Mouse (Mus musculus) small intestine, adult 2 months (tissue): ENCODE measurements around the gene Cacna1e.

ENCODE experiments used
- CTCF ChIP-seq: fragments of 200-500 bp; IDR thresholded peaks from 2 replicates; pipeline ENCODE4 v1.5.1; 2012; ENCODE audit warnings: low read depth, mild to moderate bottlenecking, control low read depth, inconsistent platforms, low read length, moderate library complexity, mixed read lengths; ENCODE audit not compliant: insufficient replicate concordance, insufficient read length; ENCODE audit errors: extremely low read depth
- POLR2A ChIP-seq: fragments of 200-500 bp; IDR thresholded peaks from 2 replicates; pipeline ENCODE4 v1.6.1; 2012; ENCODE audit warnings: low read depth, mild to moderate bottlenecking, control low read depth, inconsistent platforms, low read length, moderate library complexity

- TF ChIP-seq POLR2A (no peak), CTCF (no peak)
These were observed 266.4 kb downstream of the Cacna1e start for GRCm38 (mm10) chr1:154617743-154618455.
